Mouse (Mus musculus): ENCODE measurements around the gene Clic1. TPM values are rescaled to one million over a fixed set of nuclear protein-coding genes. Genes with fewer than 3 reads are reported as not detected.

Clic1 gene
- polyA plus RNA-seq, 1 experiment from 2014 or later, result 195 TPM

- Histone ChIP-seq H3K9ac (replicated peaks) (0 out of 2 replicates have a peak overlapping the region, but pooled peaks have one; percentile 8), H3K4me3 (replicated peaks) (no peak overlapping the region), H3K27ac (no peak overlapping the region), H3K36me3 (peaks cover 100% of the 10 kb centered on the region), H3K4me1 (replicated peaks) (no peaks in the 10 kb centered on the region), H3K9me3 (no peaks in the 10 kb centered on the region), H3K27me3 (no peaks in the 10 kb centered on the region), H3K4me2 (no peak overlapping the region)
- ATAC-seq (ENCODE audit: insufficient number of reproducible peaks, insufficient read depth, low FRiP score, low TSS enrichment, low read depth), result no peak
- WGBS, result 91% methylated on average over 8 of the region's 8 CpGs
Measured at GRCm38 (mm10) chr17:35011440-35011839, 38.3 kb upstream of the Clic1 start.

- no peaks in the 10 kb centered on the region for H3K4me1 ChIP-seq (replicated peaks)
- no peak overlapping the region for H3K27ac ChIP-seq
- H3K27me3 ChIP-seq, result no peaks in the 10 kb centered on the region
- H3K36me3 ChIP-seq, result peaks cover 99% of the 10 kb centered on the region
- WGBS, result 84% methylated on average over 13 of the region's 13 CpGs
- no peak overlapping the region for H3K9ac ChIP-seq (replicated peaks)
- no peak for ATAC-seq (ENCODE audit: insufficient number of reproducible peaks, insufficient read depth, low FRiP score, low TSS enrichment, low read depth)
- H3K9me3 ChIP-seq, result no peaks in the 10 kb centered on the region
- H3K4me3 ChIP-seq (replicated peaks), result no peak overlapping the region
- no peak overlapping the region for H3K4me2 ChIP-seq
Measured at GRCm38 (mm10) chr17:35012430-35012829, 37.3 kb upstream of the Clic1 start.

GRCm38 (mm10) chr17:35013221-35013620, 36.5 kb upstream of the Clic1 start:
- Histone ChIP-seq H3K36me3 (peaks cover 91% of the 10 kb centered on the region), H3K9ac (replicated peaks) (no peak overlapping the region), H3K9me3 (no peaks in the 10 kb centered on the region), H3K27me3 (no peaks in the 10 kb centered on the region), H3K4me1 (replicated peaks) (no peaks in the 10 kb centered on the region), H3K4me2 (no peak overlapping the region), H3K4me3 (replicated peaks) (no peak overlapping the region), H3K27ac (no peak overlapping the region)
- WGBS, result 85% methylated on average over 6 of the region's 6 CpGs
- no peak for ATAC-seq (ENCODE audit: insufficient number of reproducible peaks, insufficient read depth, low FRiP score, low TSS enrichment, low read depth)

GRCm38 (mm10) chr17:35015296-35015695, 34.5 kb upstream of the Clic1 start:
- Histone ChIP-seq H3K4me3 (replicated peaks) (no peak overlapping the region), H3K4me1 (replicated peaks) (no peaks in the 10 kb centered on the region), H3K27me3 (no peaks in the 10 kb centered on the region), H3K36me3 (peaks cover 70% of the 10 kb centered on the region), H3K4me2 (no peak overlapping the region), H3K9ac (replicated peaks) (no peak overlapping the region), H3K27ac (no peak overlapping the region), H3K9me3 (no peaks in the 10 kb centered on the region)
- 93% methylated on average over 16 of the region's 16 CpGs for WGBS
- ATAC-seq (ENCODE audit: insufficient number of reproducible peaks, insufficient read depth, low FRiP score, low TSS enrichment, low read depth), result no peak

- Histone ChIP-seq H3K9ac (replicated peaks) (no peak within 1 kb of the TSS), H3K4me2 (no peak within 1 kb of the TSS), H3K27ac (no peak within 1 kb of the TSS), H3K9me3 (no peaks in the 10 kb centered on the region), H3K36me3 (peaks cover 59% of the 10 kb centered on the region), H3K27me3 (no peaks in the 10 kb centered on the region), H3K4me1 (replicated peaks) (peaks cover 6% of the 10 kb centered on the region), H3K4me3 (replicated peaks) (no peak within 1 kb of the TSS)
- 74% methylated on average over 12 of the region's 12 CpGs for WGBS
- no peak for ATAC-seq (ENCODE audit: insufficient number of reproducible peaks, insufficient read depth, low FRiP score, low TSS enrichment, low read depth)
Measured at GRCm38 (mm10) chr17:35016376-35016775, 33.4 kb upstream of the Clic1 start, which contains the start of gene Vwa7. TSS of gene Vwa7 (plus strand) at chr17:35016579.

- no peak overlapping the region for H3K9ac ChIP-seq (replicated peaks)
- peaks cover 52% of the 10 kb centered on the region for H3K36me3 ChIP-seq
- ATAC-seq (ENCODE audit: insufficient number of reproducible peaks, insufficient read depth, low FRiP score, low TSS enrichment, low read depth), result no peak
- H3K4me1 ChIP-seq (replicated peaks), result peaks cover 9% of the 10 kb centered on the region
- whole genome bisulfite sequencing, result 81% methylated on average over 10 of the region's 10 CpGs
- no peak overlapping the region for H3K27ac ChIP-seq
- H3K4me3 ChIP-seq (replicated peaks), result no peak overlapping the region
- H3K27me3 ChIP-seq, result no peaks in the 10 kb centered on the region
- H3K4me2 ChIP-seq, result no peak overlapping the region
- H3K9me3 ChIP-seq, result no peaks in the 10 kb centered on the region
Measured at GRCm38 (mm10) chr17:35016791-35017705, 32.7 kb upstream of the Clic1 start.

- Histone ChIP-seq H3K4me3 (replicated peaks) (no peak overlapping the region), H3K9me3 (no peaks in the 10 kb centered on the region), H3K27me3 (no peaks in the 10 kb centered on the region), H3K4me1 (replicated peaks) (peaks cover 9% of the 10 kb centered on the region), H3K4me2 (no peak overlapping the region), H3K36me3 (peaks cover 46% of the 10 kb centered on the region), H3K9ac (replicated peaks) (no peak overlapping the region), H3K27ac (no peak overlapping the region)
- WGBS, result 70% methylated on average over 14 of the region's 14 CpGs
- ATAC-seq (ENCODE audit: insufficient number of reproducible peaks, insufficient read depth, low FRiP score, low TSS enrichment, low read depth), result no peak
Measured at GRCm38 (mm10) chr17:35017706-35018030, 32.1 kb upstream of the Clic1 start.

- Histone ChIP-seq H3K27me3 (no peaks in the 10 kb centered on the region), H3K4me1 (replicated peaks) (peaks cover 9% of the 10 kb centered on the region), H3K36me3 (peaks cover 41% of the 10 kb centered on the region), H3K4me2 (no peak overlapping the region), H3K27ac (no peak overlapping the region), H3K9ac (replicated peaks) (no peak overlapping the region), H3K4me3 (replicated peaks) (no peak overlapping the region), H3K9me3 (no peaks in the 10 kb centered on the region)
- ATAC-seq (ENCODE audit: insufficient number of reproducible peaks, insufficient read depth, low FRiP score, low TSS enrichment, low read depth), result no peak
- 81% methylated on average over 3 of the region's 3 CpGs for WGBS
Measured at GRCm38 (mm10) chr17:35018171-35018570, 31.6 kb upstream of the Clic1 start.

- Histone ChIP-seq H3K4me1 (replicated peaks) (peaks cover 9% of the 10 kb centered on the region), H3K27ac (no peak overlapping the region), H3K9me3 (no peaks in the 10 kb centered on the region), H3K4me3 (replicated peaks) (no peak overlapping the region), H3K27me3 (no peaks in the 10 kb centered on the region), H3K4me2 (no peak overlapping the region), H3K9ac (replicated peaks) (no peak overlapping the region), H3K36me3 (peaks cover 24% of the 10 kb centered on the region)
- WGBS, result 76% methylated on average over 11 of the region's 11 CpGs
- no peak for ATAC-seq (ENCODE audit: insufficient number of reproducible peaks, insufficient read depth, low FRiP score, low TSS enrichment, low read depth)
Measured at GRCm38 (mm10) chr17:35019894-35020293, 29.9 kb upstream of the Clic1 start.

- Histone ChIP-seq H3K4me2 (no peak overlapping the region), H3K4me3 (replicated peaks) (no peak overlapping the region), H3K36me3 (peaks cover 17% of the 10 kb centered on the region), H3K9me3 (no peaks in the 10 kb centered on the region), H3K27me3 (no peaks in the 10 kb centered on the region), H3K9ac (replicated peaks) (no peak overlapping the region), H3K27ac (no peak overlapping the region), H3K4me1 (replicated peaks) (peaks cover 9% of the 10 kb centered on the region)
- ATAC-seq (ENCODE audit: insufficient number of reproducible peaks, insufficient read depth, low FRiP score, low TSS enrichment, low read depth), result no peak
- WGBS, result 86% methylated on average over 8 of the region's 8 CpGs
Measured at GRCm38 (mm10) chr17:35020551-35020950, 29.2 kb upstream of the Clic1 start.

GRCm38 (mm10) chr17:35021163-35021808, 28.5 kb upstream of the Clic1 start:
- 19% methylated on average over 17 of the region's 17 CpGs for WGBS
- H3K9me3 ChIP-seq, result no peaks in the 10 kb centered on the region
- H3K4me2 ChIP-seq, result peak overlapping the region; percentile 33
- H3K4me1 ChIP-seq (replicated peaks), result peaks cover 13% of the 10 kb centered on the region
- 0 out of 2 replicates have a peak, but pooled peaks have one; percentile 27 for ATAC-seq (ENCODE audit: insufficient number of reproducible peaks, insufficient read depth, low FRiP score, low TSS enrichment, low read depth)
- peak overlapping the region; percentile 14; the same call in 1 of the 2 replicates for H3K4me3 ChIP-seq (replicated peaks)
- 0 out of 2 replicates have a peak overlapping the region, but pooled peaks have one; percentile 45 for H3K27ac ChIP-seq
- no peak overlapping the region; the same call in 1 of the 2 replicates for H3K9ac ChIP-seq (replicated peaks)
- H3K27me3 ChIP-seq, result no peaks in the 10 kb centered on the region
- H3K36me3 ChIP-seq, result peaks cover 10% of the 10 kb centered on the region

Data from limb, embryonic 12.5 days (tissue).